Mouse (Mus musculus): ENCODE measurements at regions not wholly inside any gene's neighbourhood (a gene's known extent, or its start where the extent isn't known, plus 50 kb on each side); places are given as distances from the start of the nearest gene placed in this dataset.

- WGBS = 79% methylated on average over 3 of the region's 3 CpGs
- Histone ChIP-seq H3K27me3 (no peaks in the 10 kb centered on the region), H3K4me3 (replicated peaks) (no peak overlapping the region), H3K4me2 (replicated peaks) (no peak overlapping the region), H3K9ac (no peak overlapping the region), H3K4me1 (no peaks in the 10 kb centered on the region), H3K36me3 (no peaks in the 10 kb centered on the region), H3K27ac (replicated peaks) (no peak overlapping the region), H3K9me3 (replicated peaks) (no peaks in the 10 kb centered on the region)
- no peak for ATAC-seq (ENCODE audit: insufficient number of reproducible peaks, low FRiP score, low TSS enrichment, low read depth)
Measured at GRCm38 (mm10) chr8:64542501-64542900, 150.4 kb downstream of the Cpe start.

- H3K4me2 ChIP-seq (replicated peaks) = no peak overlapping the region
- H3K9me3 ChIP-seq (replicated peaks) = no peaks in the 10 kb centered on the region
- H3K9ac ChIP-seq = no peak overlapping the region
- H3K4me1 ChIP-seq = no peaks in the 10 kb centered on the region
- no peak overlapping the region for H3K27ac ChIP-seq (replicated peaks)
- H3K36me3 ChIP-seq = no peaks in the 10 kb centered on the region
- WGBS = 62% methylated on average over 4 of the region's 4 CpGs
- no peak for ATAC-seq (ENCODE audit: insufficient number of reproducible peaks, low FRiP score, low TSS enrichment, low read depth)
- no peaks in the 10 kb centered on the region for H3K27me3 ChIP-seq
- no peak overlapping the region for H3K4me3 ChIP-seq (replicated peaks)
Measured at GRCm38 (mm10) chr8:64539846-64540472, 152.9 kb downstream of the Cpe start.

- Histone ChIP-seq H3K4me2 (replicated peaks) (no peak overlapping the region), H3K4me3 (replicated peaks) (no peak overlapping the region), H3K4me1 (no peaks in the 10 kb centered on the region), H3K36me3 (no peaks in the 10 kb centered on the region), H3K27ac (replicated peaks) (no peak overlapping the region), H3K9ac (no peak overlapping the region), H3K9me3 (replicated peaks) (no peaks in the 10 kb centered on the region), H3K27me3 (no peaks in the 10 kb centered on the region)
- no peak for ATAC-seq (ENCODE audit: insufficient number of reproducible peaks, low FRiP score, low TSS enrichment, low read depth)
- WGBS = 84% methylated on average over 2 of the region's 2 CpGs
Measured at GRCm38 (mm10) chr8:64531780-64532179, 161.1 kb downstream of the Cpe start.

- no peak for ATAC-seq (ENCODE audit: insufficient number of reproducible peaks, low FRiP score, low TSS enrichment, low read depth)
- no peak overlapping the region for H3K27ac ChIP-seq (replicated peaks)
- H3K4me2 ChIP-seq (replicated peaks) = no peak overlapping the region
- no peaks in the 10 kb centered on the region for H3K9me3 ChIP-seq (replicated peaks)
- no peak overlapping the region for H3K4me3 ChIP-seq (replicated peaks)
- 76% methylated on average over 8 of the region's 8 CpGs for WGBS
- no peaks in the 10 kb centered on the region for H3K36me3 ChIP-seq
- no peaks in the 10 kb centered on the region for H3K27me3 ChIP-seq
- no peak overlapping the region for H3K9ac ChIP-seq
- no peaks in the 10 kb centered on the region for H3K4me1 ChIP-seq
Measured at GRCm38 (mm10) chr8:64522441-64523102, 170.3 kb downstream of the Cpe start.

- Histone ChIP-seq H3K36me3 (no peaks in the 10 kb centered on the region), H3K4me3 (replicated peaks) (no peak overlapping the region), H3K9me3 (replicated peaks) (no peaks in the 10 kb centered on the region), H3K4me2 (replicated peaks) (no peak overlapping the region), H3K4me1 (no peaks in the 10 kb centered on the region), H3K9ac (no peak overlapping the region), H3K27me3 (no peaks in the 10 kb centered on the region), H3K27ac (replicated peaks) (no peak overlapping the region)
- WGBS = 81% methylated on average over 1 of the region's 1 CpGs
- ATAC-seq (ENCODE audit: insufficient number of reproducible peaks, low FRiP score, low TSS enrichment, low read depth) = no peak
Measured at GRCm38 (mm10) chr8:64519650-64520049, 173.2 kb downstream of the Cpe start.

- no peak for ATAC-seq (ENCODE audit: insufficient number of reproducible peaks, low FRiP score, low TSS enrichment, low read depth)
- no peaks in the 10 kb centered on the region for H3K27me3 ChIP-seq
- no peak overlapping the region for H3K9ac ChIP-seq
- no peaks in the 10 kb centered on the region for H3K36me3 ChIP-seq
- no peak overlapping the region for H3K27ac ChIP-seq (replicated peaks)
- no peak overlapping the region for H3K4me3 ChIP-seq (replicated peaks)
- WGBS = 71% methylated on average over 5 of the region's 5 CpGs
- H3K9me3 ChIP-seq (replicated peaks) = no peaks in the 10 kb centered on the region
- no peak overlapping the region for H3K4me2 ChIP-seq (replicated peaks)
- no peaks in the 10 kb centered on the region for H3K4me1 ChIP-seq
Measured at GRCm38 (mm10) chr8:64515923-64516322, 176.9 kb downstream of the Cpe start.

GRCm38 (mm10) chr8:64497281-64498060 lies 195.4 kb downstream of the Cpe start:
- Histone ChIP-seq H3K4me2 (replicated peaks) (no peak overlapping the region), H3K9ac (no peak overlapping the region), H3K27me3 (no peaks in the 10 kb centered on the region), H3K36me3 (no peaks in the 10 kb centered on the region), H3K27ac (replicated peaks) (no peak overlapping the region), H3K4me1 (peaks cover 3% of the 10 kb centered on the region; the same call in 1 of the 2 replicates), H3K4me3 (replicated peaks) (no peak overlapping the region), H3K9me3 (replicated peaks) (no peaks in the 10 kb centered on the region)
- 50% methylated on average over 6 of the region's 6 CpGs for WGBS
- no peak for ATAC-seq (ENCODE audit: insufficient number of reproducible peaks, low FRiP score, low TSS enrichment, low read depth)

GRCm38 (mm10) chr8:64496333-64497213 lies 196.3 kb downstream of the Cpe start:
- peaks cover 3% of the 10 kb centered on the region; the same call in 1 of the 2 replicates for H3K4me1 ChIP-seq
- H3K4me2 ChIP-seq (replicated peaks) = no peak overlapping the region
- no peaks in the 10 kb centered on the region for H3K27me3 ChIP-seq
- no peaks in the 10 kb centered on the region for H3K36me3 ChIP-seq
- 59% methylated on average over 14 of the region's 14 CpGs for WGBS
- H3K9me3 ChIP-seq (replicated peaks) = no peaks in the 10 kb centered on the region
- H3K27ac ChIP-seq (replicated peaks) = no peak overlapping the region
- no peak overlapping the region for H3K9ac ChIP-seq
- no peak for ATAC-seq (ENCODE audit: insufficient number of reproducible peaks, low FRiP score, low TSS enrichment, low read depth)
- H3K4me3 ChIP-seq (replicated peaks) = no peak overlapping the region

- Histone ChIP-seq H3K27ac (replicated peaks) (no peak overlapping the region), H3K9me3 (replicated peaks) (no peaks in the 10 kb centered on the region), H3K4me1 (peaks cover 1% of the 10 kb centered on the region; the same call in 1 of the 2 replicates), H3K9ac (no peak overlapping the region), H3K4me3 (replicated peaks) (no peak overlapping the region), H3K27me3 (no peaks in the 10 kb centered on the region), H3K36me3 (no peaks in the 10 kb centered on the region), H3K4me2 (replicated peaks) (no peak overlapping the region)
- 82% methylated on average over 2 of the region's 2 CpGs for WGBS
- ATAC-seq (ENCODE audit: insufficient number of reproducible peaks, low FRiP score, low TSS enrichment, low read depth) = no peak
Measured at GRCm38 (mm10) chr8:64491561-64491960, 201.3 kb downstream of the Cpe start.

- Histone ChIP-seq H3K4me3 (replicated peaks) (no peak overlapping the region), H3K27me3 (no peaks in the 10 kb centered on the region), H3K4me2 (replicated peaks) (no peak overlapping the region), H3K9me3 (replicated peaks) (no peaks in the 10 kb centered on the region), H3K36me3 (no peaks in the 10 kb centered on the region), H3K9ac (no peak overlapping the region), H3K27ac (replicated peaks) (no peak overlapping the region), H3K4me1 (no peaks in the 10 kb centered on the region)
- ATAC-seq (ENCODE audit: insufficient number of reproducible peaks, low FRiP score, low TSS enrichment, low read depth) = no peak
- WGBS = 81% methylated on average over 3 of the region's 3 CpGs
Measured at GRCm38 (mm10) chr8:64488057-64488456, 204.8 kb downstream of the Cpe start.

GRCm38 (mm10) chr8:64473276-64473675 lies 219.6 kb downstream of the Cpe start:
- Histone ChIP-seq H3K4me3 (replicated peaks) (no peak overlapping the region), H3K9me3 (replicated peaks) (no peaks in the 10 kb centered on the region), H3K27me3 (no peaks in the 10 kb centered on the region), H3K9ac (no peak overlapping the region), H3K27ac (replicated peaks) (no peak overlapping the region), H3K4me2 (replicated peaks) (no peak overlapping the region), H3K4me1 (no peaks in the 10 kb centered on the region), H3K36me3 (no peaks in the 10 kb centered on the region)
- no peak for ATAC-seq (ENCODE audit: insufficient number of reproducible peaks, low FRiP score, low TSS enrichment, low read depth)

All from embryonic facial prominence, embryonic 15.5 days (tissue).